ENCODE assay signal across 17 mouse cellular contexts in the genomic region with DNA sequence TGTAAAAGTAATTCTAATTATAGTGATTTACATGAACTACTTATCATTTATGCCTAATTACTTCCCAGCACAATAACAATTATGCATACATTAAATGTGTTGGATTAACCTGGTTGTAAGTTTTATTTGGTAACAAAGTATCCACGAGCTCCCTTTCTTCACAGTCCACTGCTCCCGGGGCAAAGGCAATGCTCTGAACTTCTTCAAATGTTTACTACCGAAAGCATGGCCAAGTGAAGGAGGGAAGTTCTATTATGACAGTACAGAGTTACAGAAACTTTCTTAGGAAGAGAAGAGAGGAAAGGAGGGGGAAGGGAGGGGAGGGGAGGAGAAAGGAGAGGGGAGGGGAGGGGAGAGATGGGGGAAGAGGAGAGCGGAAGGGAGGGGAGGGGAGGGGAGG.
"Had no signal": no experiment of that assay in that cellular context is flagged by ENCODE, and none has a peak within 500 bp of the region (broad histone marks: within the 10 kb centered on the region; RNA-seq: fewer than 3 reads in every experiment).

No protein-coding gene starts in this region.

- H3K4me2 ChIP-seq: liver, embryonic 13.5 days; midbrain, embryonic 11.5 days had no signal

- H3K27ac ChIP-seq: hindbrain, embryonic 14.5 days; hindbrain, postnatal 0 days; layer of hippocampus, adult 2 months; left cerebral cortex, adult 2 months; liver, embryonic 13.5 days had no signal

- H3K27me3 ChIP-seq: liver, embryonic 13.5 days had no signal

- DNase-seq: layer of hippocampus, adult 9-11 months; layer of hippocampus, postnatal 36 days; liver, embryonic 13.5 days; lung, adult 2 months; lung, postnatal 14 days; lung, postnatal 4 days; midbrain, embryonic 14.5 days; thymus, adult 2 months; thymus, postnatal 14 days; thymus, postnatal 4 days had no signal

- H3K9me3 ChIP-seq: liver, embryonic 13.5 days had no signal

- H3K4me3 ChIP-seq: layer of hippocampus, adult 2 months; left cerebral cortex, adult 2 months; liver, embryonic 13.5 days had no signal

- H3K9ac ChIP-seq: hindbrain, embryonic 14.5 days; liver, embryonic 13.5 days had no signal

- H3K4me1 ChIP-seq: liver, embryonic 13.5 days had no signal

- ATAC-seq: hindbrain, postnatal 0 days; inflammation-experienced regulatory T-cells, adult 6 months; intestine, embryonic 16.5 days had no signal
